Mouse (Mus musculus) neural tube, embryonic 11.5 days (tissue): ENCODE measurements around the gene Olfr1150-ps1. TPM values are rescaled to one million over a fixed set of nuclear protein-coding genes. Genes with fewer than 3 reads are reported as not detected.

Experiments
- ATAC-seq: fragments of 200-750 bp; cut with Nextera tagmentation; 2 replicates; pipeline ENCODE4 v1.8.0; 2017; ENCODE audit warnings: moderate number of reproducible peaks, mild to moderate bottlenecking, moderate TSS enrichment, moderate library complexity; ENCODE audit not compliant: insufficient read depth, low FRiP score, low TSS enrichment
- DNase-seq: peaks from one replicate; pipeline ENCODE4 v3.0.0-alpha.2; 2015; ENCODE audit warnings: low spot score
- H3K27ac ChIP-seq: fragments of 300-500 bp; sonication (generic); 2 replicates; pipeline ENCODE4 v1.5.1; 2014; ENCODE audit warnings: low read depth, mild to moderate bottlenecking, low read length
- H3K27me3 ChIP-seq: fragments of 300-500 bp; sonication (generic); 2 replicates; pipeline ENCODE4 v1.6.1; 2014; ENCODE audit warnings: mild to moderate bottlenecking, low read length, mixed read lengths; ENCODE audit not compliant: control insufficient read depth, insufficient read depth
- H3K36me3 ChIP-seq: fragments of 300-500 bp; sonication (generic); 2 replicates; pipeline ENCODE4 v1.6.1; 2014; ENCODE audit warnings: mild to moderate bottlenecking, low read length, moderate library complexity, mixed read lengths; ENCODE audit not compliant: control insufficient read depth, insufficient read depth
- H3K4me1 ChIP-seq: fragments of 300-500 bp; sonication (generic); 2 replicates; pipeline ENCODE4 v1.6.1; 2014; ENCODE audit warnings: low read length, mixed read lengths; ENCODE audit not compliant: control insufficient read depth, insufficient read depth
- H3K4me2 ChIP-seq: fragments of 300-500 bp; sonication (generic); 2 replicates; pipeline ENCODE4 v1.6.1; 2014; ENCODE audit warnings: low read depth, mild to moderate bottlenecking, moderate library complexity
- H3K4me3 ChIP-seq: fragments of 300-500 bp; sonication (generic); 2 replicates; pipeline ENCODE4 v1.5.1; 2014; ENCODE audit warnings: low read depth, low read length
- H3K9ac ChIP-seq: fragments of 300-500 bp; sonication (generic); 2 replicates; pipeline ENCODE4 v1.6.1; 2014; ENCODE audit warnings: mild to moderate bottlenecking, low read length
- H3K9me3 ChIP-seq: fragments of 300-500 bp; sonication (generic); 2 replicates; pipeline ENCODE4 v1.6.1; 2016; ENCODE audit warnings: low read length; ENCODE audit not compliant: control insufficient read depth
- WGBS: fragments of 180-500 bp; shearing (Covaris S2); extraction: QIAGEN DNeasy Blood & Tissue Kit; methylation state at CpG from one replicate; pipeline ENCODE4 v1.1.7; 2014; 5-methylcytosine and 5-hydroxymethylcytosine counted together
- polyA plus RNA-seq: library from polyadenylated mRNA; unstranded; fragments of >200 nt; fragmentation: Nextera tagmentation; extraction: Ambion mirVana; gene quantifications from 2 replicates; pipeline ENCODE4 v1.2.1, GENCODE M21; 2014

The Olfr1150-ps1 gene
- polyA plus RNA-seq: not detected in 2 replicates

DNA sequence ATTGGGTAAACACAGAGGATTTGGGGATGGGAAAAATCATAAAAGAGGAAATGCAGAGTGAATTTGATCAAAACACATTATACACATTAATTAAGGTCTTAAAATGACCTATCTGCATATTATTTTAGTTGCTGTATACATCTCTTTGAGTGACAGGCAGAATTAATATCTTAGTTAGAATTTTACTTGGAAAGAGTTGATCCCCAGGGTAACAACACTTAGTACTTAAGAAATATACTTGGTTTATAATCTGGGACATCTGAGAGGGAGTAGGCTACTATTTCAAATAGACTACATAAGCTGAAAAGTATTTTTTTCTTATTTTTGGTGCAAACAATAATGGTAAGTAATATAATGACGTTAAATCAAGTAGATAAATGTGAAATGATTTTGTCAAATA, at the start of gene Olfr1150-ps1:
Olfr1150-ps1 (plus strand) TSS at position 301 of the 400 bp plus-strand sequence.
- H3K9ac ChIP-seq: no peak within 1 kb of the TSS
- DNase-seq (no peak), ATAC-seq (no peak)
- no peaks in the 10 kb centered on the region for H3K27me3 ChIP-seq
- H3K36me3 ChIP-seq: no peaks in the 10 kb centered on the region
- no peaks in the 10 kb centered on the region for H3K4me1 ChIP-seq
- no peaks in the 10 kb centered on the region for H3K9me3 ChIP-seq
- H3K4me3 ChIP-seq: no peak within 1 kb of the TSS
- 78% methylated on average over 1 of the region's 1 CpGs for WGBS
- no peak within 1 kb of the TSS for H3K27ac ChIP-seq
- no peak within 1 kb of the TSS for H3K4me2 ChIP-seq

DNA sequence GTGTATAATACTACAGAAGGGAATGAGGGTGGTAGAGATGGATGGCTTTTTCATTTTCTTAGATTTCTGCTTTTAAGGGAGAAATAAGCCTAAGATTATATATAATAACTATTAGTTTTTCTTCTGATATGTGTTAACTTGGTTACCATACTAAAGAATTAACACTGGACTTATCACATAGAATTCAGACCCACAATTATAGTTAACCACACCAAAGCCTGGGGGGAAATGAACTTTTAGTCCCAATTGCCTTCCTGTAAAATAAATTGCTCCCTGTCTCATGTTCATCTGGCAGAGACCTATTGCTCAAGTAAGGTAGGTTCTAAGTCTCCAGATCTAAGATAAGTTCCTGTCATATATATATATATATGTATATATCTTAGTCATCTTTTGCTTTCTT, 43.5 kb upstream of the Olfr1150-ps1 start, which contains the start of gene Olfr1143:
Olfr1143 (plus strand) TSS at position 301 of the 400 bp plus-strand sequence.
- H3K9ac ChIP-seq: no peak within 1 kb of the TSS
- DNase-seq (no peak), ATAC-seq (no peak)
- no peak within 1 kb of the TSS for H3K4me3 ChIP-seq
- no peaks in the 10 kb centered on the region for H3K9me3 ChIP-seq
- no peaks in the 10 kb centered on the region for H3K36me3 ChIP-seq
- no peak within 1 kb of the TSS for H3K4me2 ChIP-seq
- H3K4me1 ChIP-seq: no peaks in the 10 kb centered on the region
- H3K27ac ChIP-seq: no peak within 1 kb of the TSS
- no peaks in the 10 kb centered on the region for H3K27me3 ChIP-seq

DNA sequence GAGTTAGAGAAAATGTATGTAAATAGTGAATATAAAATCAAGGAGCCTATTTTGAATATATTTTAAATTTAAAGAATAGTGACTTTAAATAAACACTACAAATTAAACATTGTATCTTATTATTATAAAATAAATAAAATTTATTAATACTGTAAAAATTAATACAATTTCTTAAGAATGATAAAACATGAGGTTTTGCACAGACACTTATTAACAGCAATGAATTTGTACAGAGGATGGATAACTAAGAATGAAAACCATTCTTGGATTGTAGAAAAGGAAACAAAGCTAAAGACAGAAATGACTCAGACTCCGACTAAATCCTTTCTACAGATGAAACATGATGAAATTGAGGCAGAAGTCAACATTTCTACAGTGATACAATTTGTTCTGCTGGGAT, 34.3 kb upstream of the Olfr1150-ps1 start, which contains the start of gene Olfr1145:
Olfr1145 (plus strand) TSS at position 301 of the 400 bp plus-strand sequence.
- ATAC-seq: no peak
- no peaks in the 10 kb centered on the region for H3K36me3 ChIP-seq
- 91% methylated on average over 1 of the region's 1 CpGs for WGBS

DNA sequence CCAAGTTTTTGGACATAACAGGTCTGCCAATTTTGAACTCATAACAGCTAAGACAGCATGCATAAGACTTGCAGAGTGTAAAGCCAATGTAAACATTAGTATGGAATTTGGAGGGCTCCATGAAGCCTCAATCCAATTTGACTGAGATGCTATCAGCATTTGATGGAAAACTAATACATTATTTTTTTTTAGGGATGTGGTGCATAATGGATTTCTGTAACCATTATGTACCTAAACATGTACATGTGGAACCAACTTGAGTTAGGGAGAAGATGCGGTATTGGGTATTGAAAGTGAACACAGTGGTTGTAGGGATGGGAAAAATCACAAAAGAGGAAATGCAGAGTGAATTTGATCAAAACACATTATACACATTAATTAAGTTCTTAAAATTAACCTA, 13.6 kb upstream of the Olfr1150-ps1 start, which contains the start of gene Olfr1148:
Olfr1148 (plus strand) TSS at position 301 of the 400 bp plus-strand sequence.
- Histone ChIP-seq H3K9ac (no peak within 1 kb of the TSS), H3K4me1 (no peaks in the 10 kb centered on the region), H3K27me3 (no peaks in the 10 kb centered on the region), H3K4me3 (no peak within 1 kb of the TSS), H3K9me3 (no peaks in the 10 kb centered on the region), H3K36me3 (no peaks in the 10 kb centered on the region), H3K27ac (no peak within 1 kb of the TSS), H3K4me2 (no peak within 1 kb of the TSS)
- no peak for DNase-seq
- 87% methylated on average over 1 of the region's 1 CpGs for WGBS
- ATAC-seq: no peak

More for the DNA sequence above, 34.3 kb upstream of the Olfr1150-ps1 start, which contains the start of gene Olfr1145:
- Histone ChIP-seq H3K4me2 (no peak within 1 kb of the TSS), H3K9me3 (no peaks in the 10 kb centered on the region), H3K4me1 (no peaks in the 10 kb centered on the region), H3K9ac (no peak within 1 kb of the TSS), H3K27me3 (no peaks in the 10 kb centered on the region), H3K27ac (no peak within 1 kb of the TSS), H3K4me3 (no peak within 1 kb of the TSS)
- no peak for DNase-seq

DNA sequence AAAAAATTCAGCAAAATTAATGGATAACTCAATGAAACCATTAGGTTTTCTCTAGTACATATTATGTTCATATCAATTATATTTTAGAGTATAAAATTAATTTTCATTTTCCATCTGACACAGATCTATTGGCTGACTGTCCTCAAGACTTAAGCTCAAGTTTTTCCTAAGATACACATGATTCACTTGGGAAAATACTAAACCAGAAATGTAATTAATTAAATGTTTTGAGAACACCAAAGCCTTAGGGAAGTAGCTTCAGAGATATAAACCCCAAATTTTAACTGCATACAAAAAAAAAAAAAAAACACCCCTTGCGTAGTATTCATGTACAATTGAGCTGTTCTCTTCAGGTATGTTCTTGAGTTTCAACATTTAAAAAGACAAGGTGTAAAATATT, 11.8 kb downstream of the Olfr1150-ps1 start, which contains the start of gene Olfr1151:
Olfr1151 (plus strand) TSS at position 301 of the 400 bp plus-strand sequence.
- no peaks in the 10 kb centered on the region for H3K36me3 ChIP-seq
- no peak within 1 kb of the TSS for H3K27ac ChIP-seq
- no peak within 1 kb of the TSS for H3K9ac ChIP-seq
- H3K4me2 ChIP-seq: no peak within 1 kb of the TSS
- H3K4me1 ChIP-seq: no peaks in the 10 kb centered on the region
- WGBS: 90% methylated on average over 1 of the region's 1 CpGs
- ATAC-seq (no peak), DNase-seq (no peak)
- no peak within 1 kb of the TSS for H3K4me3 ChIP-seq
- no peaks in the 10 kb centered on the region for H3K9me3 ChIP-seq
- no peaks in the 10 kb centered on the region for H3K27me3 ChIP-seq

DNA sequence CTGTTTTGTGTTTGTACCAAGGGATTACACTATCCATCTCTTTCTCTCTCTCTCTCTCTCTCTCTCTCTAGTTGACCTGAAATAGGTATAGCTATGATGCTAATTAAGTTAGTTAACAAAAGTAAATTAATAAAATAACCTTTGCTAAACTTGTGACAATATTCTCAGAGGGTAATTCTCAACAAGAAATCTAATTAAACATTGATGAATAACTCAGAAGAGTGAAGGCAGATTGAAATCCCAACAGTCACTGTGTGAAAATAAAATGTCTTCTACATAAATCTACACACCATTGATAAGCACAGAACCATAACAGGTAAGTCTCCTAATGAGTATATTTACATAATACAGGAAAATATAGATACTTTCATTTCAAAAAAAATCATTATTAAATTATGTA, 22.4 kb downstream of the Olfr1150-ps1 start, which contains the start of gene Olfr1152:
Olfr1152 (plus strand) TSS at position 301 of the 400 bp plus-strand sequence.
- Histone ChIP-seq H3K9ac (no peak within 1 kb of the TSS), H3K27ac (no peak within 1 kb of the TSS), H3K4me2 (no peak within 1 kb of the TSS), H3K9me3 (no peaks in the 10 kb centered on the region), H3K4me1 (no peaks in the 10 kb centered on the region), H3K36me3 (no peaks in the 10 kb centered on the region), H3K27me3 (no peaks in the 10 kb centered on the region), H3K4me3 (no peak within 1 kb of the TSS)
- ATAC-seq: no peak
- DNase-seq: no peak

DNA sequence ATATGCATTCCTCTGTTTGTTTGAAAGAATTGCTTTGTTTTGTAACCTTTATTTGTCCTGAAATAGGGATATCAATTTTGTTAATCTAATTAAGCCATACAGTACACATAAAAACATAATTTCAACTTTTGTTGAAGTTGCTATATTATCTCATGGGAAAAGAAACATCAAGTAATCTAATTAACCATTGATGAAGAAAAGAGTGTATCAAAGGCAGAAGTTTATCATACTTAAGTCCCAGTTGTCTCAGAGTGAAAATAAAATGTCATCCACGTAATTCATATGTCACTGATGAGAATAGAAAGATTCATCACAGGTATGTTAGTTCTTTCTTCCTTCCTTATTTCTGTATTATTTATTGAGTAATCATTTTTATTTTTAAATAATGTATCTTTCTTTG, 50.9 kb downstream of the Olfr1150-ps1 start, which contains the start of gene Olfr1153:
Olfr1153 (plus strand) TSS at position 301 of the 400 bp plus-strand sequence.
- DNase-seq (no peak), ATAC-seq (no peak)
- no peak within 1 kb of the TSS for H3K4me2 ChIP-seq
- H3K27ac ChIP-seq: no peak within 1 kb of the TSS
- no peaks in the 10 kb centered on the region for H3K9me3 ChIP-seq
- H3K36me3 ChIP-seq: no peaks in the 10 kb centered on the region
- no peaks in the 10 kb centered on the region for H3K27me3 ChIP-seq
- no peaks in the 10 kb centered on the region for H3K4me1 ChIP-seq
- WGBS: 78% methylated on average over 1 of the region's 1 CpGs
- no peak within 1 kb of the TSS for H3K4me3 ChIP-seq
- no peak within 1 kb of the TSS for H3K9ac ChIP-seq

Other genes starting within 250 kb of the Olfr1150-ps1 start
- gene Olfr1130, start 237.8 kb upstream of the Olfr1150-ps1 start, polyA plus RNA-seq: not detected in 2 replicates
- not detected in 2 replicates for gene Olfr1131, start 216.9 kb upstream of the Olfr1150-ps1 start, polyA plus RNA-seq
- gene Olfr1132, start 206.5 kb upstream of the Olfr1150-ps1 start, polyA plus RNA-seq: not detected in 2 replicates
- gene Olfr1133, start 196.6 kb upstream of the Olfr1150-ps1 start, polyA plus RNA-seq: not detected in 2 replicates
- not detected in 2 replicates for gene Olfr1134, start 185.5 kb upstream of the Olfr1150-ps1 start, polyA plus RNA-seq
- not detected in 2 replicates for gene Olfr1135, start 170.3 kb upstream of the Olfr1150-ps1 start, polyA plus RNA-seq
- gene Olfr1136, start 150.0 kb upstream of the Olfr1150-ps1 start, polyA plus RNA-seq: not detected in 2 replicates
- gene Olfr1137, start 130.8 kb upstream of the Olfr1150-ps1 start, polyA plus RNA-seq: not detected in 2 replicates
- not detected in 2 replicates for gene Olfr1138, start 104.0 kb upstream of the Olfr1150-ps1 start, polyA plus RNA-seq
- not detected in 2 replicates for gene Olfr1140, start 100.2 kb upstream of the Olfr1150-ps1 start, polyA plus RNA-seq
- gene Olfr1141, start 90.0 kb upstream of the Olfr1150-ps1 start, polyA plus RNA-seq: not detected in 2 replicates
- gene Olfr152, start 64.5 kb upstream of the Olfr1150-ps1 start, polyA plus RNA-seq: not detected in 2 replicates
- not detected in 2 replicates for gene Olfr1143, start 43.4 kb upstream of the Olfr1150-ps1 start, polyA plus RNA-seq
- gene Olfr1145, start 34.2 kb upstream of the Olfr1150-ps1 start, polyA plus RNA-seq: not detected in 2 replicates
- not detected in 2 replicates for gene Olfr1148, start 13.5 kb upstream of the Olfr1150-ps1 start, polyA plus RNA-seq
- gene Olfr1151, start 11.9 kb downstream of the Olfr1150-ps1 start, polyA plus RNA-seq: not detected in 2 replicates
- gene Olfr1152, start 22.5 kb downstream of the Olfr1150-ps1 start, polyA plus RNA-seq: not detected in 2 replicates
- not detected in 2 replicates for gene Olfr1153, start 51.0 kb downstream of the Olfr1150-ps1 start, polyA plus RNA-seq
- gene Olfr1154, start 61.2 kb downstream of the Olfr1150-ps1 start, polyA plus RNA-seq: not detected in 2 replicates
- not detected in 2 replicates for gene Olfr1155, start 101.1 kb downstream of the Olfr1150-ps1 start, polyA plus RNA-seq
- gene Olfr1156, start 109.1 kb downstream of the Olfr1150-ps1 start, polyA plus RNA-seq: not detected in 2 replicates
- not detected in 2 replicates for gene Olfr1157, start 124.3 kb downstream of the Olfr1150-ps1 start, polyA plus RNA-seq
- not detected in 2 replicates for gene Olfr74, start 130.7 kb downstream of the Olfr1150-ps1 start, polyA plus RNA-seq
- not detected in 2 replicates for gene Olfr1158, start 146.1 kb downstream of the Olfr1150-ps1 start, polyA plus RNA-seq
- gene Olfr1160, start 164.3 kb downstream of the Olfr1150-ps1 start, polyA plus RNA-seq: not detected in 2 replicates
- gene Olfr1161, start 178.8 kb downstream of the Olfr1150-ps1 start, polyA plus RNA-seq: not detected in 2 replicates
- not detected in 2 replicates for gene Olfr73, start 193.7 kb downstream of the Olfr1150-ps1 start, polyA plus RNA-seq
- not detected in 2 replicates for gene Olfr1162, start 207.1 kb downstream of the Olfr1150-ps1 start, polyA plus RNA-seq
- gene Olfr1163, start 227.8 kb downstream of the Olfr1150-ps1 start, polyA plus RNA-seq: not detected in 2 replicates
- gene Olfr1164, start 250.0 kb downstream of the Olfr1150-ps1 start, polyA plus RNA-seq: not detected in 2 replicates